Mouse (Mus musculus): ENCODE data around the gene Pofut2.

GRCm38 (mm10) chr10:77219411-77220025, 39.5 kb upstream of the Pofut2 start:
- TF ChIP-seq POLR2A (IDR thresholded peaks at IDR 0.05; ENCODE audit: borderline replicate concordance, insufficient read depth, low read length) = no peak
- no peak for TF ChIP-seq CTCF (IDR thresholded peaks at IDR 0.05; ENCODE audit: borderline replicate concordance, insufficient read depth, low read depth, low read length)

All from cerebellum, adult 2 months (tissue).